Mouse (Mus musculus) embryonic fibroblast, embryonic 13.5 days (primary cell): Measurements from ENCODE around the gene Polh. TPM values are rescaled to one million over a fixed set of nuclear protein-coding genes. Genes with fewer than 3 reads are reported as not detected.
A peak's percentile ranks its signal among the peaks of the same experiment; 100 is the strongest.

Source experiments
- H3K27ac ChIP-seq: 2 replicates; pipeline ENCODE4 v1.5.1; 2012; ENCODE audit warnings: low read length, control low read depth, inconsistent platforms; ENCODE audit not compliant: insufficient read depth
- H3K4me1 ChIP-seq: 2 replicates; pipeline ENCODE4 v1.6.1; 2011; ENCODE audit warnings: low read length; ENCODE audit not compliant: control insufficient read depth, insufficient read depth
- H3K4me3 ChIP-seq: 2 replicates; pipeline ENCODE4 v1.5.1; 2011; ENCODE audit warnings: mild to moderate bottlenecking, control low read depth, low read length; ENCODE audit not compliant: insufficient read depth
- CTCF ChIP-seq: IDR thresholded peaks from 2 replicates; pipeline ENCODE4 v1.5.1; 2011; ENCODE audit warnings: mild to moderate bottlenecking, control low read depth, low read length, moderate library complexity, borderline replicate concordance; ENCODE audit not compliant: insufficient read depth
- POLR2A ChIP-seq: IDR thresholded peaks from 2 replicates; pipeline ENCODE4 v1.6.1; 2011; ENCODE audit warnings: low read depth, mild to moderate bottlenecking, control low read depth, low read length, moderate library complexity
- polyA plus RNA-seq: library from polyadenylated mRNA; stranded (reverse); fragments of >200 nt; gene quantifications from 2 replicates; pipeline ENCODE4 v1.2.4, GENCODE M21; 2011; ENCODE audit warnings: low read depth; ENCODE audit not compliant: missing spikeins, insufficient read length

Polh gene
- 22.7 and 22.9 TPM in 2 replicates for polyA plus RNA-seq

DNA sequence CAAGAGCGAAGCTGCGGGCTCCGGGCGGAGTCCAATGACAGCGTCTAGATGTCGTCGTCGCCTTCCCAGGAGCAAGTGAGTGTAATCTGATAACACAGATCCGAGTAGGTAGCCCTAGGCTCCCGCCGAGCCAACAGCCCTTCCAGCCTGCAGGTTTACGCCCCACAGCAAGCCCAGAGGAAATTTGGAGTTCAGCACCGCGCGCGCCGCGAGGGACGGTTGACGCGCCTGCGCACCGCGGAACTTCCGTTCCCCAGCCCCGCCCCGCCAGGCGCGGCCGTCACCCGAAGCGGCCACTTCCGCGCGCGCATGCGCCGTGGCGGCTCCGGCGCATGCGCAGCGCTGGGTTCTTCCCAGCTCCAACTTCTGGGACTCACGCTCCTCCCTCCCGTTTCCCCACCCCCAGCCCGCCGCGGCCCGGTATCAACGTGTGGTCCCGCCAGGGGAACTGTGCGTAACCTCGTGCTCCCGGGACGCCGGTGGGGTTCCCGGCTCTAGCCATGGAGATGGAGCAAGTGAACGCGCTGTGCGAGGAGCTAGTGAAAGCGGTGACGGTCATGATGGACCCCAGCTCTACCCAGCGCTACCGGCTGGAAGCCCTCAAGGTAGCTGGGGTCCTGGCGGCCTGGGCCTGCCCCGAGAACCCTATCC, at the start of gene Polh, which contains the start of gene Xpo5:
Gene Polh (minus strand): TSS at position 225 of the 651 bp plus-strand sequence.
Gene Xpo5 (plus strand): TSS at position 362 of the 651 bp plus-strand sequence.
- H3K4me1 ChIP-seq, result peaks cover 7% of the 10 kb centered on the region
- TF ChIP-seq POLR2A, result peak; percentile 73
- no peak for TF ChIP-seq CTCF
- peak within 1 kb of the TSS; percentile 94 for H3K4me3 ChIP-seq
- H3K27ac ChIP-seq, result peak within 1 kb of the TSS; percentile 43

DNA sequence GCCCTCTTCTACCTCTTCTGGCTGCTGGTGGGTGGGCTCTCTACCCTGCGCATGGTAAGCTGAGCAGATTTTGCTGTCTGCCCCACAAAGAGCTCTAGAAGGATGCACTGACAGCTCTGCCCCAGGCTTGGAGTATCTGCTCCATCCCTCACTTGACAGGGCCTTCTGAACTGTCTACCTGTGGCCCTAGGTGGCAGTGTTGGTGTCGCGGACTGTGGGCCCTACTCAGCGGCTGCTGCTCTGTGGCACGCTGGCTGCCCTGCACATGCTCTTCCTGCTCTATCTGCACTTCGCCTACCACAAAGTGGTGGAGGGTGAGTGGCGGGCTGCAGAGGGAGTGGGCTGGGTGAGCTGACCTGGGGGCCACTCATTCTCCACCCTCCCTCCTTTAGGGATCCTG, 48.7 kb upstream of the Polh start:
- peaks cover 2% of the 10 kb centered on the region; the same call in 1 of the 2 replicates for H3K4me1 ChIP-seq
- no peak for TF ChIP-seq POLR2A
- TF ChIP-seq CTCF, result no peak; the same call in 1 of the 2 replicates
- no peak overlapping the region for H3K4me3 ChIP-seq
- no peak overlapping the region for H3K27ac ChIP-seq

GRCm38 (mm10) chr17:46248189-46248522, 45.7 kb upstream of the Polh start:
- Histone ChIP-seq H3K27ac (no peak overlapping the region), H3K4me3 (peak overlapping the region; percentile 98), H3K4me1 (0 out of 2 replicates have a peak, but pooled peaks cover 2% of the 10 kb centered on the region)
- no peak for TF ChIP-seq POLR2A

DNA sequence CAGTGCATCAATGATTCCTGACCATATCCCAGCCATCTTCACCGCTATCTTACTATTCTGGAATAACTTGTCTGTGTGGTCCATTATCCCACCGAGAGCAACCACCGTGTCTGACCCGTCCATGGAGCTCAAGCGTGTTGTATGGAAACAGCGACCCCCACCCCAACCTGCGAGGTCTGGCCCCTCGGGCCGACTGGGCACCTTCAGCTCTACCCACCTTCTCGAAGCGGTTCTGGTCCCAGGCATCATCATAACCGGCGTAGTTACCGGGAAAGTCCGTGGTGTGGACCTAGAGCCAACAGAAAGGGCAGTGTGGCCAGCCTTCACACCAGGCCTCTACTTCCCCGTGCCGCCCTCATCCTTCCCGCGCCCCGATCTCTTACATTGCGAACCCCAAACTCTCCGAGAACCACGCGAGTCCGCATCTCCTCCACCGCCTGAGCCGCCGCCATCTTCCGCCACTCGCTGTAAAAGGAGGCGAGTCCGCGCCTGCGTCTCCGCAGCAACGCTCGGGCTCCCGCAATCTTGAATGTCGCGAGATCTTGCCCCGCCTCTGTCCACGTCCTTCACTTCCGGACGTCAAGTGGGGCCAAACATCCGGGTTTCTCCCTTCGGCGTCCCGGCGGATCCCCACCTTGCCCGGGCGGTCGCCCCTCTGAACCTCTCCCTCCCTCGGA, 45.2 kb upstream of the Polh start, which contains the start of the genes Polr1c and Yipf3:
Gene Polr1c (minus strand): TSS at position 543 of the 677 bp plus-strand sequence.
Gene Yipf3 (plus strand): TSS at position 569 of the 677 bp plus-strand sequence.
- Histone ChIP-seq H3K27ac (0 out of 2 replicates have a peak within 1 kb of the TSS, but pooled peaks have one; percentile 35), H3K4me1 (0 out of 2 replicates have a peak, but pooled peaks cover 2% of the 10 kb centered on the region), H3K4me3 (peak within 1 kb of the TSS; percentile 98)
- TF ChIP-seq CTCF (no peak), POLR2A (peak; percentile 94)

GRCm38 (mm10) chr17:46244579-46244978, 42.1 kb upstream of the Polh start:
- 0 out of 2 replicates have a peak, but pooled peaks cover 2% of the 10 kb centered on the region for H3K4me1 ChIP-seq
- TF ChIP-seq CTCF, result no peak
- TF ChIP-seq POLR2A, result no peak
- H3K4me3 ChIP-seq, result no peak overlapping the region
- H3K27ac ChIP-seq, result no peak overlapping the region

DNA sequence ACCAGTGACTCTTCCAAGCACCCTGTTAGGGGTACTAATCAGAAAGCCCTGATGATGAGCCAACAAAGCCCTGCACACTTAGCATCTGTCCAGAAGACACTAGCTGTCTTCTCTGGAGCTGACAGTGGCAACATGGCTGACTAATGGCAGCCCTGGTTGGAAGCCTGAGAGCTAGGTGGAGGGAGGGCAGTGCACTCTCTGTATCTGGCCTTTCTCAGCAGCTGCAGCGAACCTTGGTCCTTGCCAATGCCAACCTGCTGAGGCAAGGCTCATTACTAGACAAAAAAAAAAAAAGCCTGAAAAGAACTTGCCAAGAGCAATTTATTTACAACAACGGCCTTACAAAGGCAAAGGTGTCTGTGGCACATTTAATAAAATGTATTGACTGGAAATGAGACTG, 41.2 kb upstream of the Polh start:
- no peak overlapping the region for H3K4me3 ChIP-seq
- H3K27ac ChIP-seq, result no peak overlapping the region
- H3K4me1 ChIP-seq, result no peaks in the 10 kb centered on the region
- TF ChIP-seq POLR2A (no peak), CTCF (no peak)

DNA sequence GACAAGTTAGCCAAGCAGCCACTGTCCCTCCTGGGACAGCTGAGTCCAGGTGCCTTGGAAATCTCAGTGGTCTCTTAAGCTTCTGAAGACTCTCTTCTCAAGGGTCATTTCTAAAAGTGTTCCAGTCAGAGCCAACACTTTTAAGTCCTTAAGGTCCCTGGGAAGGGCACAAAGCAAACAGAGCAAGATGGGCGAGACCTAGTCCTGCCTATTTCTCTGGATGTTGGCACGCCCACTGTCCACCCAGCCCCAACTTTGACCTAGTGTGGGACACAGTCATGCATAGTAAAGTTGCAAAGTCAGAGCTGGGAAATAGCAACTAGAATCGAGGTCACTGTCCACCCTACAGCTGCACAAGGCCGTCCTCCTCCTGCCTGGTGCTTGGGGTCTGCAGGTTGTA, 40.5 kb upstream of the Polh start:
- H3K27ac ChIP-seq, result no peak overlapping the region
- no peak overlapping the region for H3K4me3 ChIP-seq
- no peaks in the 10 kb centered on the region for H3K4me1 ChIP-seq
- TF ChIP-seq CTCF, result no peak
- no peak for TF ChIP-seq POLR2A

DNA sequence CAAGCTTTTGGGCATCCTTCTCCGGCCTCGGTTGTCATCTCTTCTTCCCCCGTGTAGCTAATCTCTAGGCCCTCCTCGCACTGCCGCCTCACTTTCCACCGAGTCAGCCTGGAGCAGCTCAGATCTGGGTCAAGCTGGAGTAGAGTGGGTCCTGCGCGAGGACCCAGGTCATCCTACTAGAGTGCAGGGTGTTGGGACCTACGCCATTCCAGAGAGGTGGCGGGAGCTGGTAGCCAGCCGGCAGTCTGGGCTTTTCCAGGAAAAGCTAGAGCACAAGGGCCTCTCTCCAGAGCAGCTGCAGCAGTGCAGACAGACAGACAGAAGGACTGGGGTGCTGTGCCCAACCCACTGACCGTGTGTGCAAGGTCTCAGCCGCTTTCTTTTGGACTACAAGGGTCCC, 39.8 kb upstream of the Polh start:
- no peak overlapping the region for H3K27ac ChIP-seq
- TF ChIP-seq CTCF (no peak), POLR2A (no peak)

DNA sequence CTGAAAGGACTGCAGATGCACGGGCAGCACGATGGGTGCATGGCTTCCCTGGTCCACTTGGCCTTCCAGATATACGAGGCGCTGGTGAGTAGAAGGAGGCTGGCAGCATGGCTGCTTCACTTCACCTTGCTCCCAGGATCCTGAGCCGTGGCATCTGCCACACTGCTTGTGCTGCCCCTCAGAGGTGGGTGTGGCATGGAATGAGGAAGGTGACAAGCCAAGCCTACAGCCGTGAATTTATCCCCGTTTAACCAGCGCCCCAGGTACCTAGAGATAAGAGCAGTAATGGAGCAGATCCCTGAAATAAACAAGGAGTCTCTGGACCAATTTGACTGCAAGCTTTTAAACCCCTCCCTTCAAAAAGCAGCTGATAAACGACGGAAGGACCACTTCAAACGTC, 39.0 kb upstream of the Polh start:
- Histone ChIP-seq H3K4me3 (no peak overlapping the region), H3K27ac (no peak overlapping the region), H3K4me1 (no peaks in the 10 kb centered on the region)
- TF ChIP-seq POLR2A (no peak), CTCF (no peak)

More for the DNA sequence above, 39.8 kb upstream of the Polh start:
- Histone ChIP-seq H3K4me1 (no peaks in the 10 kb centered on the region), H3K4me3 (no peak overlapping the region)

GRCm38 (mm10) chr17:46239516-46240114, 37.2 kb upstream of the Polh start:
- Histone ChIP-seq H3K27ac (no peak overlapping the region), H3K4me1 (no peaks in the 10 kb centered on the region), H3K4me3 (no peak overlapping the region)
- TF ChIP-seq POLR2A (no peak), CTCF (no peak)
